Comparison of ENCODE assay signal across 8 mouse cellular contexts in the genomic region with DNA sequence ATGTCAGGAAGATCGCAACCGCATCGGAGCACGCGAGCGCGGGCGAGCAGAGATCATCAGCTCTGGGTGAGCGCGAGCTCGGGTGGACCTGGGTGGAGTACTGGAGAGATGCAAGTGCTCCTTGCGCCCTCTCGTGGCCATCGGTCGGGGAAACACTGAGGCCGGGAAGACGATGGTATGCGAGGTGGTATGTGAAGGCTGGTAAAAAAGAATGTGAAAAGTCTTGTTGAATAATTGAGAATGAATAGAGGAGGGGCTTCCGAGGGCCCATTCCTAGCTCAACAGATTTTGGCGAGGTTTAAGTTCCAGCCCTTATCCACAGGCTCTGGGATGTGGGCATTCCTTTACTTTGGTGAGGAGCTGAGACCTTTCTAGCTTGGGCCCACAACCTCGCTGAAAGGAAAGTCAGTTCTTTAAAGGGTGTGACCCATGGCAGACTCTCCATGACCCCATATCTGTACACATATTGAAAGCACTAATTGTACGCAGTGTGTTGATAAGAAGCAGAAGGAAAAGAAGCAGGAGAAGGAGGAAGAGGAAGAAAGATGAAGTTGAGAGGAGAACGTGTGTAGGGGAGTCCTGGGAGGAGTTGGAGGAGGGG. TPM values are rescaled to one million over a fixed set of nuclear protein-coding genes. Genes with fewer than 3 reads are reported as not detected.
DNase-seq lines count a peak whose midpoint lies in the region; ATAC-seq and TF ChIP-seq lines count a peak whose summit lies in the region.

No protein-coding gene starts in this region.

- peaks cover 5 to 23% of the 10 kb centered on the region in 2 experiments for H3K4me1 ChIP-seq in MEL (ENCODE audit: control insufficient read depth in 1 of 2, insufficient read depth in 2 of 2, low read length in 2 of 2)
- H3K4me1 ChIP-seq in forebrain, embryonic 16.5 days (replicated peaks; ENCODE audit: control insufficient read depth, insufficient read depth, low read length), result peaks cover 3% of the 10 kb centered on the region; the same call in 1 of the 2 replicates
- H3K4me1 ChIP-seq in lung, embryonic 14.5 days (ENCODE audit: insufficient read depth), result no peaks in the 10 kb centered on the region
- no peaks in the 10 kb centered on the region for H3K4me1 ChIP-seq in olfactory bulb, adult 2 months (ENCODE audit: control insufficient read depth, insufficient read depth, low read length)

- intact Hi-C loops in heart, postnatal 36 days (cut with DNase I), result loop anchor here (2.0 kb wide), 1 partner anchor 56 kb away; the partner anchor contains the start of gene Ndufb7

- no peaks in the 10 kb centered on the region; the same call in 1 of the 2 replicates for H3K79me2 ChIP-seq in MEL (ENCODE audit: control insufficient read depth, insufficient read depth, low read length, poor library complexity)

- 10% methylated on average over 23 of the region's 23 CpGs for WGBS in forebrain, embryonic 16.5 days
- 6% methylated on average over 23 of the region's 23 CpGs for WGBS in lung, embryonic 14.5 days
- 12% methylated on average over 23 of the region's 23 CpGs for WGBS in olfactory bulb, adult 2 months

- peak; percentile 65 to 75 (median 68) for TF ChIP-seq CTCF in MEL (IDR thresholded peaks at IDR 0.05 in 2 of 3, conservative IDR thresholded peaks at IDR 0.05 in 1 of 3; ENCODE audit: control insufficient read depth in 1 of 3, insufficient read depth in 1 of 3, low read depth in 2 of 3, low read length in 3 of 3, poor library complexity in 1 of 3, severe bottlenecking in 1 of 3)
- peak; percentile 97 for TF ChIP-seq CTCF in layer of hippocampus, adult 2 months (conservative IDR thresholded peaks at IDR 0.05)
- peak; percentile 93 for TF ChIP-seq CTCF in lung, embryonic 14.5 days (IDR thresholded peaks at IDR 0.05; ENCODE audit: low read depth)
- TF ChIP-seq CTCF in olfactory bulb, adult 2 months (IDR thresholded peaks at IDR 0.05; ENCODE audit: insufficient read depth, low read depth, low read length), result peak; percentile 72; the same call in 1 of the 2 replicates

- H3K4me2 ChIP-seq in forebrain, embryonic 16.5 days (ENCODE audit: low read length), result peak overlapping the region; percentile 93
- H3K4me2 ChIP-seq in lung, embryonic 14.5 days, result peak overlapping the region; percentile 69

- no peaks in the 10 kb centered on the region for H3K9me3 ChIP-seq in MEL (replicated peaks; ENCODE audit: insufficient read depth, low read length)
- no peaks in the 10 kb centered on the region for H3K9me3 ChIP-seq in forebrain, embryonic 16.5 days (ENCODE audit: control insufficient read depth, low read length)
- no peaks in the 10 kb centered on the region for H3K9me3 ChIP-seq in lung, embryonic 14.5 days (ENCODE audit: low read depth, low read length)

- peaks cover 0 to 13% of the 10 kb centered on the region in 2 experiments; a peak in 2 of 4 replicates for H3K36me3 ChIP-seq in MEL (ENCODE audit: control insufficient read depth in 1 of 2, insufficient read depth in 2 of 2, low read length in 2 of 2)
- no peaks in the 10 kb centered on the region for H3K36me3 ChIP-seq in forebrain, embryonic 16.5 days (ENCODE audit: control insufficient read depth, insufficient read depth)
- no peaks in the 10 kb centered on the region for H3K36me3 ChIP-seq in lung, embryonic 14.5 days (ENCODE audit: insufficient read depth)

- DNase-seq in MEL (ENCODE audit: low read depth, low spot score), result peak; percentile 88
- peak; percentile 95 for DNase-seq in cerebellum, adult 18-20 months
- peak; percentile 81 to 88 for DNase-seq in heart, postnatal 36 days
- DNase-seq in layer of hippocampus, adult 2 months (ENCODE audit: low spot score in 2 of 2), result peak; percentile 91 to 92
- DNase-seq in lung, embryonic 14.5 days, result peak; percentile 92
- DNase-seq in thymus, adult 18-20 months, result peak; percentile 73 to 83

- H3K27me3 ChIP-seq in MEL (ENCODE audit: control insufficient read depth in 1 of 2, insufficient read depth in 2 of 2, low read length in 2 of 2), result no peaks in the 10 kb centered on the region
- H3K27me3 ChIP-seq in forebrain, embryonic 16.5 days (replicated peaks; ENCODE audit: control insufficient read depth, insufficient read depth, low read length), result no peaks in the 10 kb centered on the region
- no peaks in the 10 kb centered on the region for H3K27me3 ChIP-seq in lung, embryonic 14.5 days (ENCODE audit: insufficient read depth, low read length)

- peak overlapping the region; percentile 80 for H3K27ac ChIP-seq in MEL (ENCODE audit: control insufficient read depth, low read depth, low read length)
- no peak overlapping the region for H3K27ac ChIP-seq in forebrain, embryonic 16.5 days (ENCODE audit: low read length)
- H3K27ac ChIP-seq in layer of hippocampus, adult 2 months, result peak overlapping the region; percentile 83
- H3K27ac ChIP-seq in lung, embryonic 14.5 days (ENCODE audit: low read depth), result no peak overlapping the region
- no peak overlapping the region for H3K27ac ChIP-seq in olfactory bulb, adult 2 months (ENCODE audit: insufficient read depth, low read depth, low read length)

- peak; percentile 67 to 75 for TF ChIP-seq EP300 in MEL (IDR thresholded peaks at IDR 0.05; ENCODE audit: low read depth in 1 of 2, low read length in 2 of 2)

- H3K4me3 ChIP-seq in MEL (ENCODE audit: control insufficient read depth in 1 of 2, insufficient read depth in 1 of 2, low read depth in 2 of 2, low read length in 2 of 2), result peak overlapping the region; percentile 53 to 76
- H3K4me3 ChIP-seq in forebrain, embryonic 16.5 days (replicated peaks; ENCODE audit: low read length), result peak overlapping the region; percentile 52
- peak overlapping the region; percentile 67 for H3K4me3 ChIP-seq in layer of hippocampus, adult 2 months
- peak overlapping the region; percentile 29 for H3K4me3 ChIP-seq in lung, embryonic 14.5 days (ENCODE audit: low read depth, low read length)
- H3K4me3 ChIP-seq in olfactory bulb, adult 2 months (ENCODE audit: insufficient read depth, low read depth, low read length), result peak overlapping the region; percentile 57

- ATAC-seq in forebrain, embryonic 16.5 days, result peak; percentile 97
- ATAC-seq in lung, embryonic 14.5 days (ENCODE audit: insufficient read depth), result peak; percentile 93

- peak overlapping the region; percentile 56 for H3K9ac ChIP-seq in MEL (ENCODE audit: control insufficient read depth, low read depth, low read length, poor library complexity, severe bottlenecking)
- H3K9ac ChIP-seq in forebrain, embryonic 16.5 days (replicated peaks; ENCODE audit: low read depth, low read length), result peak overlapping the region; percentile 79
- peak overlapping the region; percentile 28 for H3K9ac ChIP-seq in lung, embryonic 14.5 days

- TF ChIP-seq POLR2A in MEL (IDR thresholded peaks at IDR 0.05; ENCODE audit: control insufficient read depth in 1 of 2, insufficient read depth in 1 of 2, low read depth in 1 of 2, low read length in 2 of 2, poor library complexity in 1 of 2), result peak in 1 of 2 experiments; percentile 24; a peak in 1 of 4 replicates
- TF ChIP-seq POLR2A in olfactory bulb, adult 2 months (IDR thresholded peaks at IDR 0.05; ENCODE audit: insufficient read depth, low read depth, low read length), result no peak

- TF ChIP-seq RAD21 in MEL (IDR thresholded peaks at IDR 0.05; ENCODE audit: low read depth, low read length), result peak; percentile 47

RNA-seq across cellular contexts. Expression of gene Dnajb1, which starts 14.5 kb away (rescaled TPM):
- total RNA-seq in MEL (2012; rRNA removed), result 38.2 and 43.2 TPM in 2 replicates
- 10 to 100 TPM in 1 of 2 experiments, not detected in 1; 56.6 TPM for polyA plus RNA-seq in MEL (2012; ENCODE audit: insufficient read depth in 1 of 2, insufficient read length in 2 of 2, low read depth in 1 of 2, low replicate concordance in 2 of 2, missing spikeins in 1 of 2)
- polyA plus RNA-seq in forebrain, embryonic 16.5 days (2015; fragmentation: Nextera tagmentation; extraction: Ambion mirVana), result 58.6 and 62.3 TPM in 2 replicates
- total RNA-seq in heart, postnatal 36 days (2021), result 10 to 100 TPM; 10.7 to 16.0 TPM
- 10 to 100 TPM; 36.5 to 37.6 TPM for total RNA-seq in layer of hippocampus, adult 2 months (2021)
- polyA plus RNA-seq in lung, embryonic 14.5 days (2014; fragmentation: Nextera tagmentation; extraction: Ambion mirVana), result 54.9 and 61.3 TPM in 2 replicates
- polyA plus RNA-seq in olfactory bulb, adult 2 months (2012; ENCODE audit: insufficient read depth, insufficient read length, low replicate concordance, missing spikeins), result not detected in 2 replicates

RNA-seq across cellular contexts. Expression of gene Tecr, which starts 14.7 kb away (rescaled TPM):
- total RNA-seq in MEL (2012; rRNA removed), result 74.2 and 78.0 TPM in 2 replicates
- 100 to 1,000 TPM in 1 of 2 experiments, not detected in 1; 229 TPM for polyA plus RNA-seq in MEL (2012; ENCODE audit: insufficient read depth in 1 of 2, insufficient read length in 2 of 2, low read depth in 1 of 2, low replicate concordance in 2 of 2, missing spikeins in 1 of 2)
- 694 and 809 TPM in 2 replicates for polyA plus RNA-seq in forebrain, embryonic 16.5 days (2015; fragmentation: Nextera tagmentation; extraction: Ambion mirVana)
- total RNA-seq in heart, postnatal 36 days (2021), result 100 to 1,000 TPM; 431 to 554 TPM
- total RNA-seq in layer of hippocampus, adult 2 months (2021), result 100 to 1,000 TPM; 503 to 542 TPM
- 531 and 570 TPM in 2 replicates for polyA plus RNA-seq in lung, embryonic 14.5 days (2014; fragmentation: Nextera tagmentation; extraction: Ambion mirVana)
- not detected in 2 replicates for polyA plus RNA-seq in olfactory bulb, adult 2 months (2012; ENCODE audit: insufficient read depth, insufficient read length, low replicate concordance, missing spikeins)

RNA-seq across cellular contexts. Expression of gene Gipc1, which starts 30.0 kb away (rescaled TPM):
- total RNA-seq in MEL (2012; rRNA removed), result 34.3 and 38.6 TPM in 2 replicates
- polyA plus RNA-seq in MEL (2012; ENCODE audit: insufficient read depth in 1 of 2, insufficient read length in 2 of 2, low read depth in 1 of 2, low replicate concordance in 2 of 2, missing spikeins in 1 of 2), result 10 to 100 TPM in 1 of 2 experiments, not detected in 1; 70.7 TPM
- polyA plus RNA-seq in forebrain, embryonic 16.5 days (2015; fragmentation: Nextera tagmentation; extraction: Ambion mirVana), result 147 and 151 TPM in 2 replicates
- 10 to 100 TPM; 25.2 to 28.3 TPM for total RNA-seq in heart, postnatal 36 days (2021)
- 10 to 100 TPM; 52.8 to 55.4 TPM for total RNA-seq in layer of hippocampus, adult 2 months (2021)
- polyA plus RNA-seq in lung, embryonic 14.5 days (2014; fragmentation: Nextera tagmentation; extraction: Ambion mirVana), result 170 and 175 TPM in 2 replicates
- not detected in 2 replicates for polyA plus RNA-seq in olfactory bulb, adult 2 months (2012; ENCODE audit: insufficient read depth, insufficient read length, low replicate concordance, missing spikeins)

RNA-seq across cellular contexts. Expression of gene Ptger1, which starts 44.0 kb away (rescaled TPM):
- total RNA-seq in MEL (2012; rRNA removed), result 2.6 and 4.0 TPM in 2 replicates
- 1 to 10 TPM in 1 of 2 experiments, not detected in 1; 3.1 TPM for polyA plus RNA-seq in MEL (2012; ENCODE audit: insufficient read depth in 1 of 2, insufficient read length in 2 of 2, low read depth in 1 of 2, low replicate concordance in 2 of 2, missing spikeins in 1 of 2)
- polyA plus RNA-seq in forebrain, embryonic 16.5 days (2015; fragmentation: Nextera tagmentation; extraction: Ambion mirVana), result 0.45 and 1.3 TPM in 2 replicates
- under 1 TPM; 0.27 to 0.75 TPM for total RNA-seq in heart, postnatal 36 days (2021)
- under 1 TPM; 0.42 to 0.84 TPM for total RNA-seq in layer of hippocampus, adult 2 months (2021)
- polyA plus RNA-seq in lung, embryonic 14.5 days (2014; fragmentation: Nextera tagmentation; extraction: Ambion mirVana), result 0.89 and 0.95 TPM in 2 replicates
- not detected in 2 replicates for polyA plus RNA-seq in olfactory bulb, adult 2 months (2012; ENCODE audit: insufficient read depth, insufficient read length, low replicate concordance, missing spikeins)

RNA-seq across cellular contexts. Expression of gene Ndufb7, which starts 56.0 kb away (rescaled TPM):
- 306 and 311 TPM in 2 replicates for total RNA-seq in MEL (2012; rRNA removed)
- 100 to 1,000 TPM in 1 of 2 experiments, not detected in 1; 194 TPM for polyA plus RNA-seq in MEL (2012; ENCODE audit: insufficient read depth in 1 of 2, insufficient read length in 2 of 2, low read depth in 1 of 2, low replicate concordance in 2 of 2, missing spikeins in 1 of 2)
- polyA plus RNA-seq in forebrain, embryonic 16.5 days (2015; fragmentation: Nextera tagmentation; extraction: Ambion mirVana), result 281 and 325 TPM in 2 replicates
- 100 to 1,000 TPM; 712 to 745 TPM for total RNA-seq in heart, postnatal 36 days (2021)
- 100 to 1,000 TPM; 154 to 156 TPM for total RNA-seq in layer of hippocampus, adult 2 months (2021)
- polyA plus RNA-seq in lung, embryonic 14.5 days (2014; fragmentation: Nextera tagmentation; extraction: Ambion mirVana), result 361 and 362 TPM in 2 replicates
- polyA plus RNA-seq in olfactory bulb, adult 2 months (2012; ENCODE audit: insufficient read depth, insufficient read length, low replicate concordance, missing spikeins), result not detected in 2 replicates

Comparison
In these comparisons a context has a peak if more than half of its experiments do, and no peak if none do; other contexts are left out.
1. H3K27ac ChIP-seq: peak in MEL (single experiment) and layer of hippocampus, adult 2 months (single experiment); none in forebrain, embryonic 16.5 days (single experiment), lung, embryonic 14.5 days (single experiment) and olfactory bulb, adult 2 months (single experiment).
2. H3K9ac ChIP-seq: peak in every context shown above with its lines; median percentile 79 in forebrain, embryonic 16.5 days; 56 in MEL; 28 in lung, embryonic 14.5 days.
3. Peak in every context shown above with its lines, with median percentiles within 50 percentile points of each other: DNase-seq, H3K4me3 ChIP-seq and CTCF ChIP-seq.